Mouse (Mus musculus): ENCODE measurements around the gene Gpbp1.
A peak's percentile ranks its signal among the peaks of the same experiment; 100 is the strongest.

GRCm38 (mm10) chr13:111397600-111398151, 92.2 kb downstream of the Gpbp1 start:
- TF ChIP-seq CTCF (IDR thresholded peaks at IDR 0.05): peak; percentile 37
- peak; percentile 97 for TF ChIP-seq EP300 (IDR thresholded peaks at IDR 0.05)

All from lung, postnatal 0 days (tissue).